Mouse (Mus musculus): ENCODE measurements around the gene Adgrd1. TPM values are rescaled to one million over a fixed set of nuclear protein-coding genes. Genes with fewer than 3 reads are reported as not detected.

Gene Adgrd1
- polyA plus RNA-seq, 1 experiment from 2014 or later: 0.14 TPM

GRCm38 (mm10) chr5:129138576-129138975 lies 42.0 kb downstream of the Adgrd1 start:
- Histone ChIP-seq H3K4me3 (ENCODE audit: low read length) (no peak overlapping the region), H3K36me3 (ENCODE audit: control insufficient read depth, insufficient read depth, low read length) (no peaks in the 10 kb centered on the region), H3K27ac (ENCODE audit: low read depth, low read length) (peak overlapping the region; percentile 51), H3K9ac (ENCODE audit: low read depth, low read length) (no peak overlapping the region), H3K4me1 (ENCODE audit: control insufficient read depth, insufficient read depth, low read depth, low read length) (peaks cover 5% of the 10 kb centered on the region; the same call in 1 of the 2 replicates), H3K27me3 (replicated peaks; ENCODE audit: control insufficient read depth, insufficient read depth, low read length) (no peaks in the 10 kb centered on the region), H3K9me3 (ENCODE audit: control insufficient read depth, low read length) (no peaks in the 10 kb centered on the region), H3K4me2 (ENCODE audit: low read length) (no peak overlapping the region)
- ATAC-seq: peak; percentile 48
- WGBS: 56% methylated on average over 15 of the region's 15 CpGs

DNA sequence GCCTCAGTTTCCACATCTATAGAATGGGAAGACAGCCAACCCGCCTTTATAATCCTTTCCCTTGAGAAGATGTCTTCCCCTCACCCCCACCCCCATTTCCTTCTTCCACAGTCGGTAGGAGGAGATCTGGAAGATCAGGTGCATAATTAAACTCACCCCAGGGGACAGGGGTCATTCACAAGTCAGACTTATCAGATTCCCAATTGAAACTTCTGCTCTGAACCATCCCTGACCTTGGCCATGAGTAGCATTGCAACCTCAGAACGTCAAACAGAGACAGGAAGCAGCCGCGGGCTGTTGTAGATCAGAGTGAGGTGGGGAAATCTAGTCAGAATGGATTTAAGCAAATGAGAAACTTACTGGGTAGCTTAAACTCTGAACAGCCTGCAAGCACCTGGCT lies 46.3 kb downstream of the Adgrd1 start:
- no peak for ATAC-seq
- Histone ChIP-seq H3K9ac (ENCODE audit: low read depth, low read length) (no peak overlapping the region), H3K36me3 (ENCODE audit: control insufficient read depth, insufficient read depth, low read length) (no peaks in the 10 kb centered on the region), H3K27ac (ENCODE audit: low read depth, low read length) (no peak overlapping the region), H3K9me3 (ENCODE audit: control insufficient read depth, low read length) (no peaks in the 10 kb centered on the region), H3K27me3 (replicated peaks; ENCODE audit: control insufficient read depth, insufficient read depth, low read length) (no peaks in the 10 kb centered on the region), H3K4me1 (ENCODE audit: control insufficient read depth, insufficient read depth, low read depth, low read length) (peaks cover 3% of the 10 kb centered on the region; the same call in 1 of the 2 replicates), H3K4me3 (ENCODE audit: low read length) (no peak overlapping the region), H3K4me2 (ENCODE audit: low read length) (no peak overlapping the region)
- WGBS: 81% methylated on average over 5 of the region's 5 CpGs

GRCm38 (mm10) chr5:129145307-129145935 lies 48.9 kb downstream of the Adgrd1 start:
- Histone ChIP-seq H3K4me3 (ENCODE audit: low read length) (no peak overlapping the region), H3K27ac (ENCODE audit: low read depth, low read length) (no peak overlapping the region), H3K27me3 (replicated peaks; ENCODE audit: control insufficient read depth, insufficient read depth, low read length) (no peaks in the 10 kb centered on the region), H3K4me1 (ENCODE audit: control insufficient read depth, insufficient read depth, low read depth, low read length) (no peaks in the 10 kb centered on the region), H3K36me3 (ENCODE audit: control insufficient read depth, insufficient read depth, low read length) (no peaks in the 10 kb centered on the region), H3K9me3 (ENCODE audit: control insufficient read depth, low read length) (no peaks in the 10 kb centered on the region), H3K9ac (ENCODE audit: low read depth, low read length) (no peak overlapping the region), H3K4me2 (ENCODE audit: low read length) (no peak overlapping the region)
- no peak for ATAC-seq
- WGBS: 74% methylated on average over 8 of the region's 8 CpGs

DNA sequence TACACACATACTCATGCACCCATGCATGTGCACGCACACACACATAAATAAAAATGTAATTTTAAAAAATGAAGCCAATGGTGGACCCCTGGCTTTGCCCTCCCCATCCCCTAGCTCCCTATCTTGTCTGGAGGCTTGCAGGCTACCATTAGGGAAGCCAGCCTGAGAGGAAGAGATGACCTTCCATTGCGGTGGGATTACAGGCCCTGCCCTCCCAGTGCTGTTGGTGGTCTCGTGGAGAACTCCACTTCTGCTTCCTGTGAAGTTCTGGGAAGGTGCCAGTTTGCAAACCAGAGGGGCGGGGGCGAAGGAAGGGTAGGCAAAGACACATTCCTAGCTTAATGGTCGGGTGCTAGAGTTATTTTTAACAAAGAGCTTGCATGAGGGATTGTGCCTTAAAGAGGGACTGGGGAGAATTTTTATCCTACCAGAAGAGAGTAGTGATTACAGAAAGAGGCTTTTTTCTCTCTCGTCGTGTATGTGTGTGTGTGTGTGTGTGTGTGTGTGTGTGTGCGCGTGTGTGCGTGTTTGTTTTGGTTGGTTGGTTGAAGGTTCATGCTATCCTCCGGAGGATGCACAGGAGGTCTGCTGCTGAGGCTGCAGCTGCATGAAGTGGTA lies 50.5 kb downstream of the Adgrd1 start:
- Histone ChIP-seq H3K4me3 (ENCODE audit: low read length) (no peak overlapping the region), H3K36me3 (ENCODE audit: control insufficient read depth, insufficient read depth, low read length) (no peaks in the 10 kb centered on the region), H3K4me1 (ENCODE audit: control insufficient read depth, insufficient read depth, low read depth, low read length) (peaks cover 3% of the 10 kb centered on the region; the same call in 1 of the 2 replicates), H3K9me3 (ENCODE audit: control insufficient read depth, low read length) (no peaks in the 10 kb centered on the region), H3K9ac (ENCODE audit: low read depth, low read length) (no peak overlapping the region), H3K27me3 (replicated peaks; ENCODE audit: control insufficient read depth, insufficient read depth, low read length) (no peaks in the 10 kb centered on the region), H3K27ac (ENCODE audit: low read depth, low read length) (no peak overlapping the region), H3K4me2 (ENCODE audit: low read length) (no peak overlapping the region)
- ATAC-seq: no peak
- 64% methylated on average over 12 of the region's 12 CpGs for WGBS

DNA sequence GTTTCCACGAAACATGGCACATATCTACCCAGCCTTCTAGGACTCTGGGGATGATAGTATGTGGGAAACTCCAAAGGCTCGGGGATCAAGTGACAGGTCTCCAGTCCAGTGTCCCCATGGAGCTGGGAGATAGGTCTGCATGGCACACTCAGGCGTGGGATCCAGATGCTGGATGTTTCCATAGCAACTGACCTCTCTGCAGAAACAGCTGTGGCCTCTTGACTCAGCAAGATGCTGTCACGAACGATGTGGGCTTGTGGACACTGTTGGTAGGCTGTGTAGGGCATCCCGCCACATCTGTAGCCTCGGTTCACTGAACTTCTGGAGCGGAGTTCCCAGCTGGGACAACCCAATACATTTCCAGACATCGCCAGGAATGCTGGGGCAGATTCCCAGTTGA lies 51.9 kb downstream of the Adgrd1 start:
- H3K36me3 ChIP-seq (ENCODE audit: control insufficient read depth, insufficient read depth, low read length): no peaks in the 10 kb centered on the region
- no peak overlapping the region for H3K4me2 ChIP-seq (ENCODE audit: low read length)
- H3K9me3 ChIP-seq (ENCODE audit: control insufficient read depth, low read length): no peaks in the 10 kb centered on the region
- H3K4me3 ChIP-seq (ENCODE audit: low read length): no peak overlapping the region
- no peak for ATAC-seq
- no peak overlapping the region for H3K27ac ChIP-seq (ENCODE audit: low read depth, low read length)
- 54% methylated on average over 9 of the region's 9 CpGs for WGBS
- no peaks in the 10 kb centered on the region for H3K27me3 ChIP-seq (replicated peaks; ENCODE audit: control insufficient read depth, insufficient read depth, low read length)
- H3K4me1 ChIP-seq (ENCODE audit: control insufficient read depth, insufficient read depth, low read depth, low read length): peaks cover 3% of the 10 kb centered on the region; the same call in 1 of the 2 replicates
- no peak overlapping the region for H3K9ac ChIP-seq (ENCODE audit: low read depth, low read length)

- peak overlapping the region; percentile 9 for H3K27ac ChIP-seq (ENCODE audit: low read depth, low read length)
- no peak overlapping the region for H3K4me3 ChIP-seq (ENCODE audit: low read length)
- no peaks in the 10 kb centered on the region for H3K27me3 ChIP-seq (replicated peaks; ENCODE audit: control insufficient read depth, insufficient read depth, low read length)
- H3K9me3 ChIP-seq (ENCODE audit: control insufficient read depth, low read length): no peaks in the 10 kb centered on the region
- 62% methylated on average over 14 of the region's 14 CpGs for WGBS
- H3K9ac ChIP-seq (ENCODE audit: low read depth, low read length): peak overlapping the region; percentile 2; the same call in 1 of the 2 replicates
- peaks cover 15% of the 10 kb centered on the region for H3K4me1 ChIP-seq (ENCODE audit: control insufficient read depth, insufficient read depth, low read depth, low read length)
- no peak overlapping the region for H3K4me2 ChIP-seq (ENCODE audit: low read length)
- ATAC-seq: no peak
- H3K36me3 ChIP-seq (ENCODE audit: control insufficient read depth, insufficient read depth, low read length): no peaks in the 10 kb centered on the region
Observed at GRCm38 (mm10) chr5:129155023-129155901, 58.7 kb downstream of the Adgrd1 start.

- peaks cover 13% of the 10 kb centered on the region for H3K4me1 ChIP-seq (ENCODE audit: control insufficient read depth, insufficient read depth, low read depth, low read length)
- H3K27me3 ChIP-seq (replicated peaks; ENCODE audit: control insufficient read depth, insufficient read depth, low read length): no peaks in the 10 kb centered on the region
- WGBS: 11% methylated on average over 9 of the region's 9 CpGs
- ATAC-seq: peak; percentile 45
- no peak overlapping the region for H3K4me3 ChIP-seq (ENCODE audit: low read length)
- H3K4me2 ChIP-seq (ENCODE audit: low read length): 0 out of 2 replicates have a peak overlapping the region, but pooled peaks have one; percentile 2
- no peaks in the 10 kb centered on the region for H3K9me3 ChIP-seq (ENCODE audit: control insufficient read depth, low read length)
- H3K27ac ChIP-seq (ENCODE audit: low read depth, low read length): peak overlapping the region; percentile 9
- H3K9ac ChIP-seq (ENCODE audit: low read depth, low read length): peak overlapping the region; percentile 2
- H3K36me3 ChIP-seq (ENCODE audit: control insufficient read depth, insufficient read depth, low read length): no peaks in the 10 kb centered on the region
Observed at GRCm38 (mm10) chr5:129155902-129156311, 59.4 kb downstream of the Adgrd1 start.

- Histone ChIP-seq H3K4me2 (ENCODE audit: low read length) (no peak overlapping the region), H3K27me3 (replicated peaks; ENCODE audit: control insufficient read depth, insufficient read depth, low read length) (no peaks in the 10 kb centered on the region), H3K9ac (ENCODE audit: low read depth, low read length) (no peak overlapping the region), H3K27ac (ENCODE audit: low read depth, low read length) (no peak overlapping the region), H3K4me3 (ENCODE audit: low read length) (no peak overlapping the region), H3K4me1 (ENCODE audit: control insufficient read depth, insufficient read depth, low read depth, low read length) (peaks cover 3% of the 10 kb centered on the region; the same call in 1 of the 2 replicates), H3K9me3 (ENCODE audit: control insufficient read depth, low read length) (no peaks in the 10 kb centered on the region), H3K36me3 (ENCODE audit: control insufficient read depth, insufficient read depth, low read length) (no peaks in the 10 kb centered on the region)
- ATAC-seq: no peak
- WGBS: 87% methylated on average over 11 of the region's 11 CpGs
Observed at GRCm38 (mm10) chr5:129161372-129162051, 65.0 kb downstream of the Adgrd1 start.
